Mouse (Mus musculus) forebrain, embryonic 14.5 days (tissue): ENCODE data around the gene Crygb. TPM values are rescaled to one million over a fixed set of nuclear protein-coding genes. Genes with fewer than 3 reads are reported as not detected.

Experiments
- polyA plus RNA-seq: library from polyadenylated mRNA; unstranded; fragments of >200 nt; fragmentation: Nextera tagmentation; extraction: Ambion mirVana; gene quantifications from 2 replicates; pipeline ENCODE4 v1.2.1, GENCODE M21; 2014

The Crygb gene
- polyA plus RNA-seq, 1 experiment from 2014 or later, result not detected

Other genes with a start within 250 kb of the Crygb start
- 4.8 and 7.9 TPM in 2 replicates for gene Plekhm3, start 125.5 kb downstream of the Crygb start, polyA plus RNA-seq
- not detected in 2 replicates for gene Akr1cl, start 49.5 kb downstream of the Crygb start, polyA plus RNA-seq
- not detected in 2 replicates for gene Cryge, start 31.1 kb downstream of the Crygb start, polyA plus RNA-seq
- not detected in 2 replicates for gene Crygd, start 18.8 kb downstream of the Crygb start, polyA plus RNA-seq
- not detected in 2 replicates for gene Crygc, start 8.6 kb downstream of the Crygb start, polyA plus RNA-seq
- 0.30 TPM in 1 of 2 replicates, not detected in the other for gene Cryga, start 21.1 kb upstream of the Crygb start, polyA plus RNA-seq
- not detected in 2 replicates for gene Gm28845, start 37.3 kb upstream of the Crygb start, polyA plus RNA-seq
- gene D630023F18Rik, start 40.9 kb upstream of the Crygb start, polyA plus RNA-seq, result 0.79 and 0.99 TPM in 2 replicates
- gene Idh1, start 104.2 kb upstream of the Crygb start, polyA plus RNA-seq, result 535 and 539 TPM in 2 replicates
- gene Pikfyve, start 104.4 kb upstream of the Crygb start, polyA plus RNA-seq, result 19.3 and 20.9 TPM in 2 replicates
- gene Pth2r, start 199.8 kb upstream of the Crygb start, polyA plus RNA-seq, result 0.84 and 1.0 TPM in 2 replicates